Comparison of ENCODE assay signal across 25 mouse cellular contexts in genomic region chr19:40733849-40734248, GRCm38 (mm10). TPM values are rescaled to one million over a fixed set of nuclear protein-coding genes. Genes with fewer than 3 reads are reported as not detected.
A peak's percentile ranks its signal among the peaks of the same experiment; 100 is the strongest.
DNase-seq lines count a peak whose midpoint lies in the region; ATAC-seq and TF ChIP-seq lines count a peak whose summit lies in the region.
"Had no signal": no experiment of that assay in that cellular context is flagged by ENCODE, and none has a peak within 500 bp of the region (broad histone marks: within the 10 kb centered on the region; RNA-seq: fewer than 3 reads in every experiment).

No protein-coding gene starts in this region.

- intact Hi-C loops in left cerebral cortex, adult 2 months (cut with DNase I), result no loop called here

- no peak overlapping the region for H3K4me3 ChIP-seq in forebrain, embryonic 16.5 days (replicated peaks; ENCODE audit: low read length)
- no peak overlapping the region for H3K4me3 ChIP-seq in forebrain, embryonic 14.5 days (ENCODE audit: low read depth, low read length)
- no peak overlapping the region for H3K4me3 ChIP-seq in left cerebral cortex, adult 2 months
- H3K4me3 ChIP-seq: forebrain, embryonic 10.5 days; heart, embryonic 15.5 days; intestine, embryonic 15.5 days; limb, embryonic 12.5 days; midbrain, embryonic 12.5 days; neural tube, embryonic 15.5 days had no signal

- ATAC-seq in forebrain, embryonic 16.5 days, result peak; percentile 27; the same call in 1 of the 2 replicates
- no peak for ATAC-seq in forebrain, embryonic 14.5 days
- ATAC-seq: intestine, embryonic 15.5 days; liver, postnatal 0 days had no signal

- H3K36me3 ChIP-seq in forebrain, embryonic 16.5 days (ENCODE audit: control insufficient read depth, insufficient read depth), result no peaks in the 10 kb centered on the region
- H3K36me3 ChIP-seq in forebrain, embryonic 14.5 days (ENCODE audit: control insufficient read depth, insufficient read depth, low read length), result no peaks in the 10 kb centered on the region
- H3K36me3 ChIP-seq: forebrain, embryonic 10.5 days; heart, embryonic 15.5 days; intestine, embryonic 15.5 days; limb, embryonic 12.5 days; midbrain, embryonic 12.5 days; neural tube, embryonic 15.5 days had no signal

- WGBS in forebrain, embryonic 16.5 days, result 62% methylated on average over 4 of the region's 4 CpGs
- 54% methylated on average over 4 of the region's 4 CpGs for WGBS in forebrain, embryonic 14.5 days

- H3K4me2 ChIP-seq in forebrain, embryonic 16.5 days (ENCODE audit: low read length), result no peak overlapping the region
- no peak overlapping the region for H3K4me2 ChIP-seq in forebrain, embryonic 14.5 days (ENCODE audit: low read length)
- H3K4me2 ChIP-seq: heart, embryonic 15.5 days; hindbrain, embryonic 14.5 days; intestine, embryonic 15.5 days; limb, embryonic 12.5 days; liver, embryonic 11.5 days; midbrain, embryonic 12.5 days; neural tube, embryonic 15.5 days had no signal

- no peaks in the 10 kb centered on the region for H3K9me3 ChIP-seq in forebrain, embryonic 16.5 days (ENCODE audit: control insufficient read depth, low read length)
- H3K9me3 ChIP-seq in forebrain, embryonic 14.5 days (replicated peaks; ENCODE audit: control insufficient read depth, low read length), result no peaks in the 10 kb centered on the region
- H3K9me3 ChIP-seq: forebrain, embryonic 10.5 days; heart, embryonic 15.5 days; intestine, embryonic 15.5 days; limb, embryonic 12.5 days; midbrain, embryonic 12.5 days; neural tube, embryonic 15.5 days had no signal

- no peak overlapping the region for H3K9ac ChIP-seq in forebrain, embryonic 16.5 days (replicated peaks; ENCODE audit: low read depth, low read length)
- H3K9ac ChIP-seq in forebrain, embryonic 14.5 days (ENCODE audit: low read length), result no peak overlapping the region
- H3K9ac ChIP-seq: heart, embryonic 15.5 days; hindbrain, embryonic 14.5 days; intestine, embryonic 15.5 days; limb, embryonic 12.5 days; liver, postnatal 0 days; midbrain, embryonic 12.5 days; neural tube, embryonic 15.5 days had no signal

- peaks cover 16% of the 10 kb centered on the region for H3K4me1 ChIP-seq in forebrain, embryonic 16.5 days (replicated peaks; ENCODE audit: control insufficient read depth, insufficient read depth, low read length)
- H3K4me1 ChIP-seq in forebrain, embryonic 14.5 days (ENCODE audit: control insufficient read depth, insufficient read depth, low read length), result peaks cover 3% of the 10 kb centered on the region; the same call in 1 of the 2 replicates
- H3K4me1 ChIP-seq: intestine, embryonic 15.5 days had no signal

- no peaks in the 10 kb centered on the region for H3K27me3 ChIP-seq in forebrain, embryonic 16.5 days (replicated peaks; ENCODE audit: control insufficient read depth, insufficient read depth, low read length)
- no peaks in the 10 kb centered on the region for H3K27me3 ChIP-seq in forebrain, embryonic 14.5 days (replicated peaks; ENCODE audit: control insufficient read depth, insufficient read depth, low read length)
- H3K27me3 ChIP-seq: intestine, embryonic 15.5 days; limb, embryonic 12.5 days; midbrain, embryonic 12.5 days; neural tube, embryonic 15.5 days had no signal

- DNase-seq in forebrain, embryonic 14.5 days (ENCODE audit: low spot score), result no peak
- DNase-seq in left cerebral cortex, adult 2 months (ENCODE audit: extremely low spot score in 1 of 2, low spot score in 2 of 2), result no peak
- no peak for DNase-seq in left cerebral cortex, adult 18-20 months (ENCODE audit: low spot score in 2 of 2)
- DNase-seq in right cerebral cortex, postnatal 10 days (ENCODE audit: low spot score in 2 of 2), result peak; percentile 50 to 64
- DNase-seq in right cerebral cortex, postnatal 25 days, result no peak
- no peak for DNase-seq in adrenal gland, postnatal 10 days
- DNase-seq: adrenal gland, postnatal 14 days; cerebellum, adult 11 months; cerebellum, postnatal 10 days; gastrocnemius, postnatal 36 days; heart, postnatal 4 days; kidney, adult 8-10 months; kidney, postnatal 10 days; liver, postnatal 0 days; lung, postnatal 10 days; thymus, postnatal 25 days had no signal

- H3K27ac ChIP-seq in forebrain, embryonic 16.5 days (ENCODE audit: low read length), result no peak overlapping the region
- no peak overlapping the region for H3K27ac ChIP-seq in forebrain, embryonic 14.5 days (ENCODE audit: low read depth, low read length)
- peak overlapping the region; percentile 72 for H3K27ac ChIP-seq in left cerebral cortex, adult 2 months
- H3K27ac ChIP-seq: forebrain, embryonic 10.5 days; heart, embryonic 15.5 days; hindbrain, embryonic 14.5 days; intestine, embryonic 15.5 days; limb, embryonic 12.5 days; midbrain, embryonic 12.5 days; neural tube, embryonic 15.5 days had no signal

- no peak for TF ChIP-seq CTCF in left cerebral cortex, adult 2 months (IDR thresholded peaks at IDR 0.05)

RNA-seq across cellular contexts. Expression of gene Cc2d2b, which starts 14.7 kb away (rescaled TPM):
- polyA plus RNA-seq in forebrain, embryonic 16.5 days (2015; fragmentation: Nextera tagmentation; extraction: Ambion mirVana), result 0.20 and 0.60 TPM in 2 replicates
- 0.15 and 0.26 TPM in 2 replicates for polyA plus RNA-seq in forebrain, embryonic 14.5 days (2014; fragmentation: Nextera tagmentation; extraction: Ambion mirVana)
- total RNA-seq in left cerebral cortex, adult 2 months (2021), result under 1 TPM; 0.23 to 0.88 TPM
- total RNA-seq in left cerebral cortex, adult 18-20 months (2021), result 1 to 10 TPM in 1 of 2 experiments, not detected in 1; 1.1 TPM
- total RNA-seq in adrenal gland, postnatal 10 days (2021), result under 1 TPM in 1 of 2 experiments, not detected in 1; 0.15 TPM
- total RNA-seq: gastrocnemius, postnatal 36 days; heart, postnatal 4 days had no signal
- polyA plus RNA-seq: heart, embryonic 15.5 days; intestine, embryonic 15.5 days had no signal

Comparison
In these comparisons a context has a peak if more than half of its experiments do, and no peak if none do; other contexts are left out.
1. DNase-seq: peak in right cerebral cortex, postnatal 10 days (2 of 2); none in forebrain, embryonic 14.5 days (single experiment), left cerebral cortex, adult 2 months (0 of 2), left cerebral cortex, adult 18-20 months (0 of 2), right cerebral cortex, postnatal 25 days (single experiment) and adrenal gland, postnatal 10 days (single experiment).